Mouse (Mus musculus): ENCODE data around the gene Idua.
A peak's percentile ranks its signal among the peaks of the same experiment; 100 is the strongest.
"Not testable (repeated sequence)": the region's sequence is repeated elsewhere in the genome, so short reads cannot be mapped to it uniquely, and the experiment has no call there.

Idua gene

GRCm38 (mm10) chr5:108659698-108660631 lies at the start of gene Idua:
Gene Idua (plus strand): TSS chr5:108660331.
- DNase-seq (ENCODE audit: low read depth in 2 of 2, low spot score in 2 of 2): peak in 1 of 2 experiments; percentile 15

- no peak for DNase-seq (ENCODE audit: low read depth in 2 of 2, low spot score in 2 of 2)
These were observed 49.7 kb upstream of the Idua start for GRCm38 (mm10) chr5:108610426-108610825.

GRCm38 (mm10) chr5:108621870-108622269 lies 38.3 kb upstream of the Idua start:
- DNase-seq (ENCODE audit: low read depth in 2 of 2, low spot score in 2 of 2): no peak

GRCm38 (mm10) chr5:108626050-108626660 lies 34.0 kb upstream of the Idua start:
- DNase-seq (ENCODE audit: low read depth in 2 of 2, low spot score in 2 of 2): no peak

- DNase-seq (ENCODE audit: low read depth in 2 of 2, low spot score in 2 of 2): peak; percentile 10 to 36
These were observed 31.1 kb upstream of the Idua start for GRCm38 (mm10) chr5:108628891-108629633.

GRCm38 (mm10) chr5:108629634-108630483 lies 30.3 kb upstream of the Idua start, which contains the start of the genes Gak and Tmem175:
Gene Gak (minus strand): TSS chr5:108629755.
Gene Tmem175 (plus strand): TSS chr5:108629770.
- DNase-seq (ENCODE audit: low read depth in 2 of 2, low spot score in 2 of 2): peak; percentile 87 to 89

- no peak for DNase-seq (ENCODE audit: low read depth in 2 of 2, low spot score in 2 of 2)
These were observed 26.5 kb upstream of the Idua start for GRCm38 (mm10) chr5:108633676-108634075.

- DNase-seq (ENCODE audit: low read depth in 2 of 2, low spot score in 2 of 2): not testable (repeated sequence)
These were observed 26.0 kb upstream of the Idua start for GRCm38 (mm10) chr5:108634088-108634487.

GRCm38 (mm10) chr5:108636172-108636571 lies 24.0 kb upstream of the Idua start:
- no peak for DNase-seq (ENCODE audit: low read depth in 2 of 2, low spot score in 2 of 2)

- no peak for DNase-seq (ENCODE audit: low read depth in 2 of 2, low spot score in 2 of 2)
These were observed 16.5 kb upstream of the Idua start for GRCm38 (mm10) chr5:108643674-108644073.

GRCm38 (mm10) chr5:108645651-108646342 lies 14.3 kb upstream of the Idua start:
- no peak for DNase-seq (ENCODE audit: low read depth in 2 of 2, low spot score in 2 of 2)

GRCm38 (mm10) chr5:108646343-108646660 lies 13.8 kb upstream of the Idua start:
- DNase-seq (ENCODE audit: low read depth in 2 of 2, low spot score in 2 of 2): no peak

- no peak for DNase-seq (ENCODE audit: low read depth in 2 of 2, low spot score in 2 of 2)
These were observed 12.8 kb upstream of the Idua start for GRCm38 (mm10) chr5:108647311-108647710.

- no peak for DNase-seq (ENCODE audit: low read depth in 2 of 2, low spot score in 2 of 2)
These were observed 12.2 kb upstream of the Idua start for GRCm38 (mm10) chr5:108647820-108648465.

GRCm38 (mm10) chr5:108648937-108649576 lies 11.1 kb upstream of the Idua start:
- DNase-seq (ENCODE audit: low read depth in 2 of 2, low spot score in 2 of 2): no peak

GRCm38 (mm10) chr5:108650341-108650740 lies 9.8 kb upstream of the Idua start:
- DNase-seq (ENCODE audit: low read depth in 2 of 2, low spot score in 2 of 2): no peak

GRCm38 (mm10) chr5:108651136-108651720 lies 8.9 kb upstream of the Idua start:
- no peak for DNase-seq (ENCODE audit: low read depth in 2 of 2, low spot score in 2 of 2)

GRCm38 (mm10) chr5:108651823-108652222 lies 8.3 kb upstream of the Idua start:
- DNase-seq (ENCODE audit: low read depth in 2 of 2, low spot score in 2 of 2): peak; percentile 52 to 67

GRCm38 (mm10) chr5:108653341-108653740 lies 6.8 kb upstream of the Idua start:
- no peak for DNase-seq (ENCODE audit: low read depth in 2 of 2, low spot score in 2 of 2)

Data from CD8-positive naive resting alpha-beta T cell, adult 2 months (primary cell).